Mouse (Mus musculus) cortical plate, adult 2 months (tissue): ENCODE data around the gene Ptpre. TPM values are rescaled to one million over a fixed set of nuclear protein-coding genes. Genes with fewer than 3 reads are reported as not detected.

Experiments
- H3K27ac ChIP-seq: fragments of 200-500 bp; 2 replicates; pipeline ENCODE4 v1.5.1; 2012; ENCODE audit warnings: low read length, control low read depth, inconsistent platforms; ENCODE audit not compliant: insufficient read depth
- H3K4me1 ChIP-seq: fragments of 200-500 bp; 2 replicates; pipeline ENCODE4 v1.6.1; 2011; ENCODE audit warnings: low read length; ENCODE audit not compliant: control insufficient read depth, insufficient read depth
- H3K4me3 ChIP-seq: fragments of 200-500 bp; 2 replicates; pipeline ENCODE4 v1.5.1; 2011; ENCODE audit warnings: mild to moderate bottlenecking, low read length, control low read depth; ENCODE audit not compliant: insufficient read depth
- CTCF ChIP-seq: fragments of 200-500 bp; IDR thresholded peaks from 2 replicates; pipeline ENCODE4 v1.5.1; 2011; ENCODE audit warnings: mild to moderate bottlenecking, control low read depth, low read length; ENCODE audit not compliant: insufficient read depth; ENCODE audit errors: extremely low read depth
- POLR2A ChIP-seq: fragments of 200-500 bp; IDR thresholded peaks from 2 replicates; pipeline ENCODE4 v1.6.1; 2011; ENCODE audit warnings: mild to moderate bottlenecking, low read length, control low read depth; ENCODE audit not compliant: insufficient read depth; ENCODE audit errors: extremely low read depth
- polyA plus RNA-seq: library from polyadenylated mRNA; depleted of rRNA; stranded (reverse); fragments of >200 nt; gene quantifications from 2 replicates; pipeline ENCODE4 v1.2.3, GENCODE M21; 2012

Ptpre gene
- polyA plus RNA-seq, 1 experiment, result 13.3 TPM

DNA sequence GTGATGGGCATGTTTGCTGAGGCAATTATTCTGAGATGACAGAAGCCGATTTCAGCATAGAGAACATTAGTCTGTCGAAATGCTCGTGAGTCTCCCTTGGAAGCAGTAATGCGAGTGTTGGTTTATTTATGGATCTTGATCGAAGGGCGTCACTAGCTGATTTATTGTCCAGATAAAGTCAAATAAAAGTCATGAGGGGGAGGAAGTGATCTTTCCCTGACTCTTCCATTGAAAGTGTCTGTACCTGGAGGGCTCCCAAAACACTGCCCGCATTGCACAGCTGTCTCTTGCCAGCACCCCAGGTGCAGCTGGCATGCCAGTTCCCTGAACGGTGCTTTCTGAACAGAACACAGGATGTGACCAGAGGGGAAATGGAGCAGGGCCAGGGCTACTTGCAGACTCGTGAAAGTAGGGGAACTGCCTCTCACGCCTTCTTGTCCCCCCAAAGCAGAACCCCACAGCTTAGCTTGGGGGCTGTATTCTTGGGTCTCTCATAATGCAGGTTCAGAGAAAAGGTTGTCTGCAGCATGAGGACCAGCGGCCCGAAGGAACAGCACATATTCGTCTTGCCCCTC, 100.2 kb downstream of the Ptpre start:
- Histone ChIP-seq H3K4me1 (peaks cover 9% of the 10 kb centered on the region), H3K27ac (no peak overlapping the region), H3K4me3 (no peak overlapping the region)
- TF ChIP-seq POLR2A (no peak), CTCF (no peak)

DNA sequence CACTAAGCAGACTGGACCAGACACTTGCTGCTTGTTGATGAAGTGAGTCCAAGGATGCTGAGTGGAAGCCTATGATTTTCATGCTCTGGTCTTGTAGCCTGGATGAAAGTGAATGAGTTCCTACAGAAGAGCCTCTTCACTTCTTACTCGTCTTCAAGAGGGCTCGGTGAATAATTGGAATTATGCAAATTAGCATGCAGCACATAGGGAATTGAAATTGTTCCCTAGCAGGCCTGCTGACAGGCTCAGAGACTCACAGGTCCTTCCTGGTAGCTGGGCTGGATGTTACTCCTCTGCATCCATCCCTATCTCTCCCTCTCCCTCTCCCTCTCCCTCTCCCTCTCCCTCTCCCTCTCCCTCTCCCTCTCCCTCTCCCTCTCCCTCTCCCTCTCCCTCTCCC, 102.1 kb downstream of the Ptpre start:
- TF ChIP-seq CTCF (no peak), POLR2A (no peak)
- Histone ChIP-seq H3K4me1 (peaks cover 10% of the 10 kb centered on the region), H3K27ac (no peak overlapping the region), H3K4me3 (no peak overlapping the region)

DNA sequence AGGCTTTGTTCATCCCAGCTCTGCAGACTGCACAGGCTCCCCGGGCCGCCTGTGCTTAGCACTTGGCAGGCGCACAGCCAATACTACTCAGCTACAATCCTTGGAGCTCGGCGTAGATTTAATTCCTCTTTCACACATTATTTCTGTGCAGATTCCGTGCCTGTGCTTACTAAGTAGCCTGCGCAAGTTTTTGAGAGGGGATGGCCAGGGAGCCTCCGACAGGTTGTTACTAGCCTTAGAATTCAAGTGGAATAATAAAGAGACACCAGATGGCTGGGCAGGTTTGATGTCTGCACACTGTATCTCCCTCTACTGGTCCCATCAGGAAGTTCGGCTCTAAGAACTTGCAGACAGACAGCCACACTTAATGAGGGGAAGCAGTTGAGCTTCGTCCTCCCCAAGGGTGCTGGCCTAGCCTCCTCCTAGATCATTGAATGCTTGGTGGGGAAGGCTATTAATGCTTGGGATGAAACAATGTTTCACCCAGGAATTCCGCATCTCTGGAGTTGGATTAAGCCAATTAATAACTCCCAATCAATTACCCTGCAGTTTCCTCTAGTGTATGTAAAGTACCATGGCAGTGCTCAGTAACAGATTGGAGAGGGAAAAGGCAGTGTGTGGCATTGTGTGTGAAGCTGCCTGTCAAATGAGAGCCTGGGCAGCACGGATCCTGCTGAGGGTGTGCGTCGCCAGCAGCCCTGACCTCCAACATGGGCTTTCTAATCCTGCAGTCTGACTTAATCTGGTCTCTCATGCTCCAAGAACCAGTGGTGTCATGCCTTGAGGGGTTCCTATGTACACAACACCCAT, 104.6 kb downstream of the Ptpre start:
- Histone ChIP-seq H3K4me1 (peaks cover 10% of the 10 kb centered on the region), H3K4me3 (no peak overlapping the region), H3K27ac (no peak overlapping the region)
- TF ChIP-seq CTCF (peak; percentile 57), POLR2A (no peak)

DNA sequence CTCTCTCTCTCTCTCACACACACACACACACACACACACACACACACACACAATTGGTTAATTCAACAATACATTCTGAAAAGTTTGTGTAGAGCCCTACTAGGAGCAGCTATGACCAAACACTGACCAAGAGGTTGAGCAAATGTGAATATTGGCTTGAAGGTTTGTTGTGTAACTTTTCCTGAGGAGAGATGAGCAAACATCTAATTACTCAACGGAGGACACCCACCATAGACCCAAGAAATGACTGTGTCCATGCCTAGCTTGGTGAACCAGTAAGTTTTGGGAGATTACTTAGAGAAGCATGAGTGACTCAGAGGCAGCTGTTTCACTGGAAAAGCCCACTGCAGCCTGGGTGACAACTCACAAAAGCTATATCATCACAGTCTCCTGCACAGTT, 107.2 kb downstream of the Ptpre start:
- TF ChIP-seq POLR2A (no peak), CTCF (no peak)
- H3K4me3 ChIP-seq, result no peak overlapping the region

DNA sequence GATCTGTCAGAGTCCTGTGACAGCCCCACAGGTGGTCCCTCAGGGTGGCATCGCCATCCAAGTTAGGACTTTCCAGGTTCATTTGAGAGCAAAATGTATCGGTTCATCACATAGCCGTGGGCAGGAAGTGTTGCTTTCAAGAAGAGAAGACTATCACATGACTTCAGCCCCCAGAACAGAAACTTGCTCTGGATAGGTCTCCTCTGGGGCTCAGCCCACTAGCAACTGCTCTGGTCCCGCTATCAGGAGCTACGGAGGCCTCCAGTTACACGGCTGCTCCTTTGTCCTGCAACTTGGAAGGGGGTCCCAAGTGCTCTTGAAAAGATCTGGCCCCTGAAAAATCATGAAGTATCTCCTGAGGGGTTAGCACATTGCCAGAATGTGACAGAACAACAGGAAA, 109.7 kb downstream of the Ptpre start:
- TF ChIP-seq CTCF, result no peak
- no peak for TF ChIP-seq POLR2A
- Histone ChIP-seq H3K27ac (no peak overlapping the region), H3K4me3 (no peak overlapping the region), H3K4me1 (peaks cover 5% of the 10 kb centered on the region; the same call in 1 of the 2 replicates)

More for the DNA sequence above, 107.2 kb downstream of the Ptpre start:
- Histone ChIP-seq H3K27ac (no peak overlapping the region), H3K4me1 (peaks cover 9% of the 10 kb centered on the region)

DNA sequence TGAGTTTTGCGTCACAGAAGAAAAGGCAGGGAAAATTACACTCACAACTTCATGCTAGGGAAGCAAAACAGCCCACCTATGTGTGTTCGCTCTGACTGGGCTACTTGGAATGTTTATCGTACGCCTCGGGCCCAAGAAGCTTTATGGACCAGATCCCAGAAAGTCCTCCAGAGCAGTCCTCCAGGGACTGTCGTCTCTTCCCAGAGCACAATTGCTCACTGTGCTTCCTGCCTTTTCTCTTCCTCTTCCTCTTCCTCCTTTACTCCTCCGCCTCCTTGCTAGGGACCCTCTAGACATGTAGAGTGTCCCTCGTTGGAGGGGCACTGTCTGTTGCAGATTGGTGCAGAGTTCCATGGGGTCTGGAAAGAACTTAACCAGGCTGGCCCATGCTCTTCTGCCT, 111.5 kb downstream of the Ptpre start:
- H3K27ac ChIP-seq, result no peak overlapping the region
- H3K4me3 ChIP-seq, result no peak overlapping the region
- H3K4me1 ChIP-seq, result no peaks in the 10 kb centered on the region
- TF ChIP-seq CTCF, result no peak
- no peak for TF ChIP-seq POLR2A

DNA sequence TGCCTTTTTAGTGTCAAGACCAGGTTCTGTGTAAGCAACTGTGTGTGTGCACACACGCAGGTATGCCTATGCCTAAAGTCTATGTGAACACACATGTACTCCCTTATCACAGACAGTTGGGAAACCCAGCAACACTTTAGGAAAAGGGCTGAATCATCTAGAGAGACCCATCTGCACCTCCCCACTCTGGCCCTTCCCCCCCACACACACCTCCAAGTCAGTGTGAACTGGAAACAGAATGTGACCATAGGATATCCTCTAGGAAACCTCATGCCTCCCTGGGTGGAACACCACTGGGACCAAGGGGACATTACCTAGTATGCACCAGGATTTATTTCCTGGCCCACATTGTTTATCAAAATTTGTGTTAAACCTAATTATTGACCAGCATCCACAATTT, 112.0 kb downstream of the Ptpre start:
- TF ChIP-seq CTCF (no peak), POLR2A (no peak)
- Histone ChIP-seq H3K4me3 (no peak overlapping the region), H3K4me1 (no peaks in the 10 kb centered on the region), H3K27ac (no peak overlapping the region)

DNA sequence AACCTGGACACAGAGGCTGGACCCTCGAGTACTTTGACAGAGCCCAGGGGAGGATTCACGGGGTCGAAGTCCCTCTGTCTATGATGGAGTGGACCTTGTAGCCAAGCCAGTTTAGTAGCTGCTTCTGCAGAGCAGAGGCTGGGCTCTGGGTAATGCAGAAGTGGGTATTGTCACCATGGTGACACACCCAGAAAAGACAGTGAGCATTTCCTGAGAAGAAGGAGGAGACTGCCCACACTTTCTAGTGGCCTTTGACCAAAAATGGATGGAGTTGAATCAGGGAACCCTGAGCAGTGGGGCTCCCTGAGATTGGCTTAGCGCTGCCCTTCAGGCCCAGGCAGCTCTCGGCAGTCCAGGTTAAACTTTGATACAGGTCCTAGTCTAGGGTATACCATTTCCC, 112.8 kb downstream of the Ptpre start:
- Histone ChIP-seq H3K27ac (no peak overlapping the region), H3K4me3 (no peak overlapping the region), H3K4me1 (0 out of 2 replicates have a peak, but pooled peaks cover 1% of the 10 kb centered on the region)
- TF ChIP-seq POLR2A (no peak), CTCF (no peak)

DNA sequence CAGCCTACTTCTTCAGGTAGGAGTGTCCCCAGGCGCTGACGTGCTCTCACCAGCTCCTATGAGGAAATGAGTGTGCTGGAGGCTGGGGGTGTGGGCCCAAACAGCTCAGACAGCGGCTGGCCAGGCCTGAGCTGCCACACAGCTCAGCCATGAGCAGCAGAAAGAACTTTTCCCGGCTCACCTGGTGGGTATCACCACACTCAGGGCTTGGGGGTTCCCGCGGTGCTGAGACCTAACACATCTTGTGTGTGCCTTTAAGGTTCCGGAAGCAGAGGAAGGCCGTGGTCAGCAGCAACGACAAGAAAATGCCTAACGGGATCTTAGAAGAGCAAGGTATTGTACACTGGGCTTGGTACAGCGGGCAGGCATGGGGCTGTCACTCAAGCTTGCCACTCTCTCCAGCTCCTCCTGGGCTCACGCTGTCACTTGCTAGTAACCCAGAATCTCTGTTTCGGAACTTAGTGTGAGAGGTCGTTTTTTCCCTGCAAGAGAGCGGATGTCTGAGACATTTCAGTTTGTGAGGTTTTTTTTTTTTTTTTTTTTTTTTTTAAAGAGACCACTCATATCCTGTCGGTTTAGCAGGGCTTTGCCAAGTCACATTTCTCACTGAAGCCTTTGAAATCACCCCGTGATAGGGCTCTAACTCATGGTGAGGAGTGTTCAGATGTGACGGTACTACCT, 114.7 kb downstream of the Ptpre start:
- H3K4me3 ChIP-seq, result peak overlapping the region; percentile 30
- TF ChIP-seq CTCF (no peak), POLR2A (no peak)
- no peak overlapping the region for H3K27ac ChIP-seq
- H3K4me1 ChIP-seq, result 0 out of 2 replicates have a peak, but pooled peaks cover 1% of the 10 kb centered on the region
